Mouse (Mus musculus): Measurements from ENCODE around the gene Pamr1. TPM values are rescaled to one million over a fixed set of nuclear protein-coding genes. Genes with fewer than 3 reads are reported as not detected.

The Pamr1 gene
- polyA plus RNA-seq, 1 experiment from 2014 or later = 35.2 TPM

GRCm38 (mm10) chr2:102686108-102686450 is 136.3 kb downstream of the Pamr1 start:
- no peaks in the 10 kb centered on the region for H3K36me3 ChIP-seq (ENCODE audit: control insufficient read depth, insufficient read depth, low read length)
- no peak overlapping the region for H3K27ac ChIP-seq (ENCODE audit: low read length)
- no peak overlapping the region for H3K4me2 ChIP-seq (ENCODE audit: low read depth, low read length)
- 68% methylated on average over 9 of the region's 9 CpGs for WGBS
- H3K4me3 ChIP-seq (replicated peaks; ENCODE audit: low read length) = no peak overlapping the region
- ATAC-seq (ENCODE audit: insufficient read depth, low FRiP score) = no peak
- H3K27me3 ChIP-seq (ENCODE audit: control insufficient read depth, insufficient read depth, low read length) = no peaks in the 10 kb centered on the region; the same call in 1 of the 2 replicates
- H3K9me3 ChIP-seq (replicated peaks; ENCODE audit: control insufficient read depth, low read length) = no peaks in the 10 kb centered on the region
- no peak overlapping the region for H3K9ac ChIP-seq (ENCODE audit: low read length)
- no peaks in the 10 kb centered on the region for H3K4me1 ChIP-seq (ENCODE audit: control insufficient read depth, insufficient read depth, low read length)

Other genes starting within 250 kb of the Pamr1 start
- gene Trim44, start 142.2 kb upstream of the Pamr1 start, polyA plus RNA-seq (2015; fragmentation: Nextera tagmentation; extraction: Ambion mirVana) = 13.8 and 16.2 TPM in 2 replicates
- gene Fjx1, start 97.5 kb upstream of the Pamr1 start, polyA plus RNA-seq (2015; fragmentation: Nextera tagmentation; extraction: Ambion mirVana) = 2.8 and 3.9 TPM in 2 replicates
- 0.75 and 1.0 TPM in 2 replicates for gene Slc1a2, start 108.6 kb downstream of the Pamr1 start, polyA plus RNA-seq (2015; fragmentation: Nextera tagmentation; extraction: Ambion mirVana)

Data from stomach, embryonic 16.5 days (tissue).